ENCODE assay signal across 11 mouse cellular contexts in genomic region chr9:114736442-114736841, GRCm38 (mm10). TPM values are rescaled to one million over a fixed set of nuclear protein-coding genes. Genes with fewer than 3 reads are reported as not detected.
DNase-seq lines count a peak whose midpoint lies in the region; ATAC-seq and TF ChIP-seq lines count a peak whose summit lies in the region.
"Had no signal": no experiment of that assay in that cellular context is flagged by ENCODE, and none has a peak within 500 bp of the region (broad histone marks: within the 10 kb centered on the region; RNA-seq: fewer than 3 reads in every experiment).

No protein-coding gene starts in this region.

- intact Hi-C loops in heart, postnatal 14 days (cut with DNase I), result no loop called here
- intact Hi-C loops in gastrocnemius, postnatal 14 days (cut with DNase I; ENCODE audit: low total_unique reads), result no loop called here

- H3K4me2 ChIP-seq in liver, embryonic 15.5 days, result no peak overlapping the region
- H3K4me2 ChIP-seq in hindbrain, embryonic 14.5 days (replicated peaks), result no peak overlapping the region
- H3K4me2 ChIP-seq: limb, embryonic 13.5 days had no signal

- peak; percentile 43 for DNase-seq in brain, adult 2 months (ENCODE audit: low read depth, low spot score)
- DNase-seq in heart, postnatal 14 days, result peak; percentile 42 to 47
- no peak for DNase-seq in frontal cortex, postnatal 36 days (ENCODE audit: low spot score in 2 of 2)
- DNase-seq in hindbrain, embryonic 14.5 days (ENCODE audit: low spot score), result no peak
- DNase-seq in gastrocnemius, postnatal 14 days, result no peak
- DNase-seq: thymus, postnatal 36 days had no signal

- ATAC-seq in liver, embryonic 15.5 days (ENCODE audit: insufficient read depth), result peak; percentile 25; the same call in 1 of the 2 replicates
- no peak for ATAC-seq in inflammation-experienced regulatory T-cells, adult 6 months
- no peak for ATAC-seq in hindbrain, embryonic 14.5 days (ENCODE audit: low FRiP score)

- H3K9me3 ChIP-seq in E14TG2a.4 (ENCODE audit: low read length), result no peaks in the 10 kb centered on the region
- no peaks in the 10 kb centered on the region for H3K9me3 ChIP-seq in liver, embryonic 15.5 days (replicated peaks)
- no peaks in the 10 kb centered on the region for H3K9me3 ChIP-seq in hindbrain, embryonic 14.5 days (ENCODE audit: control insufficient read depth, low read length)
- H3K9me3 ChIP-seq: G1E; limb, embryonic 13.5 days had no signal

- peaks cover 63% of the 10 kb centered on the region for H3K36me3 ChIP-seq in E14TG2a.4 (ENCODE audit: insufficient read depth, low read length)
- H3K36me3 ChIP-seq in liver, embryonic 15.5 days (replicated peaks), result peaks cover 31% of the 10 kb centered on the region
- no peaks in the 10 kb centered on the region; the same call in 1 of the 2 replicates for H3K36me3 ChIP-seq in hindbrain, embryonic 14.5 days (replicated peaks; ENCODE audit: control insufficient read depth, insufficient read depth)

- WGBS in liver, embryonic 15.5 days (ENCODE audit: insufficient replicate concordance), result 73% methylated on average over 11 of the region's 11 CpGs
- 80% methylated on average over 11 of the region's 11 CpGs for WGBS in hindbrain, embryonic 14.5 days

- H3K27me3 ChIP-seq in E14TG2a.4 (ENCODE audit: insufficient read depth, low read length), result no peaks in the 10 kb centered on the region
- H3K27me3 ChIP-seq in liver, embryonic 15.5 days, result no peaks in the 10 kb centered on the region
- H3K27me3 ChIP-seq in hindbrain, embryonic 14.5 days (ENCODE audit: control insufficient read depth, insufficient read depth, low read length), result no peaks in the 10 kb centered on the region
- H3K27me3 ChIP-seq: limb, embryonic 13.5 days had no signal

- TF ChIP-seq CTCF in E14TG2a.4 (conservative IDR thresholded peaks at IDR 0.05; ENCODE audit: low read length), result no peak

- 0 out of 2 replicates have a peak overlapping the region, but pooled peaks have one; percentile 6 for H3K27ac ChIP-seq in liver, embryonic 15.5 days (replicated peaks)
- H3K27ac ChIP-seq in hindbrain, embryonic 14.5 days, result no peak overlapping the region
- H3K27ac ChIP-seq: limb, embryonic 13.5 days had no signal

- peaks cover 52% of the 10 kb centered on the region for H3K4me1 ChIP-seq in E14TG2a.4 (replicated peaks; ENCODE audit: low read depth, low read length)
- peaks cover 43% of the 10 kb centered on the region for H3K4me1 ChIP-seq in liver, embryonic 15.5 days (replicated peaks)
- H3K4me1 ChIP-seq in hindbrain, embryonic 14.5 days (replicated peaks; ENCODE audit: control insufficient read depth, insufficient read depth, low read length), result peaks cover 19% of the 10 kb centered on the region

- no peak overlapping the region for H3K9ac ChIP-seq in liver, embryonic 15.5 days
- H3K9ac ChIP-seq in hindbrain, embryonic 14.5 days, result no peak overlapping the region
- H3K9ac ChIP-seq: limb, embryonic 13.5 days had no signal

- 0 out of 2 replicates have a peak overlapping the region, but pooled peaks have one; percentile 13 for H3K4me3 ChIP-seq in E14TG2a.4 (replicated peaks; ENCODE audit: low read length)
- H3K4me3 ChIP-seq in liver, embryonic 15.5 days (replicated peaks), result no peak overlapping the region
- no peak overlapping the region for H3K4me3 ChIP-seq in hindbrain, embryonic 14.5 days (replicated peaks; ENCODE audit: low read length)
- H3K4me3 ChIP-seq: limb, embryonic 13.5 days had no signal

RNA-seq across cellular contexts. Expression of gene Cmtm6, which starts 5.5 kb away (rescaled TPM):
- 10 to 100 TPM; 28.4 to 30.4 TPM for total RNA-seq in heart, postnatal 14 days (2021)
- 26.3 and 28.5 TPM in 2 replicates for polyA plus RNA-seq in liver, embryonic 15.5 days (2015; fragmentation: Nextera tagmentation; extraction: Ambion mirVana)
- polyA plus RNA-seq in inflammation-experienced regulatory T-cells, adult 6 months (2017; shearing (Covaris generic)), result 10 to 100 TPM; 62.5 to 80.3 (median 72.6) TPM
- 21.2 and 21.8 TPM in 2 replicates for polyA plus RNA-seq in hindbrain, embryonic 14.5 days (2014; fragmentation: Nextera tagmentation; extraction: Ambion mirVana)
- 10 to 100 TPM; 11.2 to 14.2 TPM for total RNA-seq in gastrocnemius, postnatal 14 days (2021)

RNA-seq across cellular contexts. Expression of gene Cmtm7, which starts 45.2 kb away (rescaled TPM):
- 10 to 100 TPM; 14.9 to 21.4 TPM for total RNA-seq in heart, postnatal 14 days (2021)
- polyA plus RNA-seq in liver, embryonic 15.5 days (2015; fragmentation: Nextera tagmentation; extraction: Ambion mirVana), result 56.5 and 59.9 TPM in 2 replicates
- 100 to 1,000 TPM in 1 of 3 experiments, 10 to 100 TPM in 2; 44.6 to 117 (median 64.8) TPM for polyA plus RNA-seq in inflammation-experienced regulatory T-cells, adult 6 months (2017; shearing (Covaris generic))
- 11.9 and 13.7 TPM in 2 replicates for polyA plus RNA-seq in hindbrain, embryonic 14.5 days (2014; fragmentation: Nextera tagmentation; extraction: Ambion mirVana)
- 10 to 100 TPM in 1 of 2 experiments, 1 to 10 TPM in 1; 7.3 to 10.6 TPM for total RNA-seq in gastrocnemius, postnatal 14 days (2021)

RNA-seq across cellular contexts. Expression of gene Dync1li1, which starts 47.9 kb away (rescaled TPM):
- total RNA-seq in heart, postnatal 14 days (2021), result 10 to 100 TPM; 76.2 to 78.2 TPM
- 20.9 and 21.9 TPM in 2 replicates for polyA plus RNA-seq in liver, embryonic 15.5 days (2015; fragmentation: Nextera tagmentation; extraction: Ambion mirVana)
- 10 to 100 TPM; 46.3 to 55.0 (median 50.4) TPM for polyA plus RNA-seq in inflammation-experienced regulatory T-cells, adult 6 months (2017; shearing (Covaris generic))
- 87.6 and 107 TPM in 2 replicates for polyA plus RNA-seq in hindbrain, embryonic 14.5 days (2014; fragmentation: Nextera tagmentation; extraction: Ambion mirVana)
- 10 to 100 TPM; 31.3 to 34.1 TPM for total RNA-seq in gastrocnemius, postnatal 14 days (2021)

Comparison
In these comparisons a context has a peak if more than half of its experiments do, and no peak if none do; other contexts are left out.
1. DNase-seq: peak in brain, adult 2 months (single experiment) and heart, postnatal 14 days (2 of 2); none in frontal cortex, postnatal 36 days (0 of 2), hindbrain, embryonic 14.5 days (single experiment) and gastrocnemius, postnatal 14 days (single experiment).